Mouse (Mus musculus) gastrocnemius, adult 18-20 months (tissue): ENCODE data around the gene Rab11fip4. TPM values are rescaled to one million over a fixed set of nuclear protein-coding genes. Genes with fewer than 3 reads are reported as not detected.

Experiments used
- DNase-seq: peaks from one replicate; pipeline ENCODE4 v3.0.0; 2021; ENCODE audit warnings: low spot score
- total RNA-seq, 2 experiments: library from RNA; stranded (reverse); gene quantifications; 2 replicates each; pipeline ENCODE4 v1.2.3; 2021

Gene Rab11fip4
- total RNA-seq, 2 experiments from 2014 or later, result 0.27 to 0.52 TPM

GRCm38 (mm10) chr11:79710868-79711765 lies 120.1 kb downstream of the Rab11fip4 start:
- DNase-seq, result peak; percentile 90

GRCm38 (mm10) chr11:79711766-79712369 lies 120.9 kb downstream of the Rab11fip4 start:
- DNase-seq, result peak; percentile 46

- DNase-seq, result no peak
Observed at GRCm38 (mm10) chr11:79713184-79713583, 122.2 kb downstream of the Rab11fip4 start.

- DNase-seq, result no peak
Observed at GRCm38 (mm10) chr11:79713678-79714077, 122.7 kb downstream of the Rab11fip4 start.

GRCm38 (mm10) chr11:79714082-79714742 lies 123.2 kb downstream of the Rab11fip4 start:
- no peak for DNase-seq

GRCm38 (mm10) chr11:79714743-79715110 lies 123.7 kb downstream of the Rab11fip4 start:
- no peak for DNase-seq

GRCm38 (mm10) chr11:79715316-79715715 lies 124.3 kb downstream of the Rab11fip4 start:
- no peak for DNase-seq

GRCm38 (mm10) chr11:79715733-79716452 lies 124.9 kb downstream of the Rab11fip4 start:
- DNase-seq, result no peak

- no peak for DNase-seq
Observed at GRCm38 (mm10) chr11:79716453-79716749, 125.4 kb downstream of the Rab11fip4 start.

GRCm38 (mm10) chr11:79717271-79717670 lies 126.3 kb downstream of the Rab11fip4 start:
- DNase-seq, result no peak

GRCm38 (mm10) chr11:79717801-79718200 lies 126.8 kb downstream of the Rab11fip4 start:
- no peak for DNase-seq

GRCm38 (mm10) chr11:79718202-79718601 lies 127.2 kb downstream of the Rab11fip4 start:
- no peak for DNase-seq

GRCm38 (mm10) chr11:79718829-79719346 lies 127.9 kb downstream of the Rab11fip4 start:
- DNase-seq, result peak; percentile 70

- DNase-seq, result no peak
Observed at GRCm38 (mm10) chr11:79720737-79721136, 129.7 kb downstream of the Rab11fip4 start.

- no peak for DNase-seq
Observed at GRCm38 (mm10) chr11:79722811-79723210, 131.8 kb downstream of the Rab11fip4 start.

GRCm38 (mm10) chr11:79725005-79725404 lies 134.0 kb downstream of the Rab11fip4 start:
- no peak for DNase-seq

- peak; percentile 63 for DNase-seq
Observed at GRCm38 (mm10) chr11:79729231-79730047, 138.4 kb downstream of the Rab11fip4 start.

- no peak for DNase-seq
Observed at GRCm38 (mm10) chr11:79730462-79730861, 139.4 kb downstream of the Rab11fip4 start.

- no peak for DNase-seq
Observed at GRCm38 (mm10) chr11:79731476-79731875, 140.5 kb downstream of the Rab11fip4 start.

GRCm38 (mm10) chr11:79733013-79733412 lies 142.0 kb downstream of the Rab11fip4 start:
- DNase-seq, result no peak
